In the genomic region with DNA sequence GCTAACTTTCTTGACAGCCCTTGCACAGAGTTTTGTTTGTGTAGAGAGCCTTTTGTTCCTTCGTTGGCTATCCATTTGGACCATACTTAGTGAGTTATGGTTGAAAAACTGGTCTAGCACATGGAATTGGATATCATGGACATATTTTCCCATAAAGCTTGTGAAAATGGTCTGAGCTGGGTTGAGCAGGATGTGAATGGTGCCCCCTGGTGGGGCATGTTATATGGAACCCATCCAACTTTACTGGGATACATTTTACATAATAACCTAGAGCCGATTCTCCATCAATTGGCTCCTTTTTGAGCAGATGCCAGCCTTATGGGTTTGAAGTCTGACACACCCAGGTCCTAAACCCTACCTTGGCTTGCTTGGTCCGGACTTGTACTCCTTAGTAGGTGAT, we compare ENCODE assay signal across 8 mouse cellular contexts. TPM values are rescaled to one million over a fixed set of nuclear protein-coding genes. Genes with fewer than 3 reads are reported as not detected.
DNase-seq lines count a peak whose midpoint lies in the region; ATAC-seq lines count a peak whose summit lies in the region.

No protein-coding gene starts in this region.

- DNase-seq in adrenal gland, adult (ENCODE audit: inconsistent age in 2 of 2, low spot score in 1 of 2) = peak; percentile 53 to 87
- no peak for DNase-seq in adrenal gland, adult 8-10 months
- peak; percentile 82 for DNase-seq in layer of hippocampus, adult 11-12 months (ENCODE audit: low spot score)
- no peak for DNase-seq in layer of hippocampus, postnatal 36 days
- peak; percentile 64 for DNase-seq in NIH3T3 (ENCODE audit: low read depth)
- DNase-seq in heart, postnatal 4 days = peak; percentile 71

- ATAC-seq in megakaryocyte progenitor cell, adult 5-6 weeks (replicated peaks; ENCODE audit: poor library complexity) = peak; percentile 54
- ATAC-seq in monocyte, adult 5-6 weeks (replicated peaks; ENCODE audit: insufficient number of reproducible peaks, low FRiP score, low TSS enrichment, poor library complexity, severe bottlenecking) = no peak

RNA-seq across cellular contexts. Expression of gene Cryzl2, which starts 6.8 kb away (rescaled TPM):
- total RNA-seq in adrenal gland, adult 8-10 months (2022) = 10 to 100 TPM; 46.8 to 92.3 (median 64.6) TPM
- total RNA-seq in layer of hippocampus, postnatal 36 days (2021) = 1 to 10 TPM; 3.8 to 4.1 TPM
- 10 to 100 TPM; 20.1 to 22.8 TPM for total RNA-seq in heart, postnatal 4 days (2021)
- total RNA-seq in megakaryocyte progenitor cell, adult 5-6 weeks (2015) = 27.4 and 29.2 TPM in 2 replicates
- total RNA-seq in megakaryocyte progenitor cell, adult 5-6 weeks (2017) = 12.2 and 18.6 TPM in 2 replicates
- total RNA-seq in monocyte, adult 5-6 weeks (2017) = 1.4 to 6.2 TPM (median 2.8 TPM) in 3 replicates

RNA-seq across cellular contexts. Expression of gene Sec16b, which starts 41.3 kb away (rescaled TPM):
- 1 to 10 TPM; 1.5 to 1.9 (median 1.7) TPM for total RNA-seq in adrenal gland, adult 8-10 months (2022)
- under 1 TPM; 0.15 to 0.27 TPM for total RNA-seq in layer of hippocampus, postnatal 36 days (2021)
- 1 to 10 TPM; 2.3 TPM for total RNA-seq in heart, postnatal 4 days (2021)
- 0.93 and 1.2 TPM in 2 replicates for total RNA-seq in megakaryocyte progenitor cell, adult 5-6 weeks (2015)
- 0.17 and 0.54 TPM in 2 replicates for total RNA-seq in megakaryocyte progenitor cell, adult 5-6 weeks (2017)
- 0.10 to 0.11 TPM in 2 of 3 replicates, not detected in the other for total RNA-seq in monocyte, adult 5-6 weeks (2017)

RNA-seq across cellular contexts. Expression of gene Rasal2, which starts 52.8 kb away (rescaled TPM):
- total RNA-seq in adrenal gland, adult 8-10 months (2022) = 10 to 100 TPM; 15.1 to 25.1 (median 20.3) TPM
- 10 to 100 TPM; 73.6 to 99.1 TPM for total RNA-seq in layer of hippocampus, postnatal 36 days (2021)
- total RNA-seq in heart, postnatal 4 days (2021) = 10 to 100 TPM; 32.6 to 35.7 TPM
- 1.3 and 3.2 TPM in 2 replicates for total RNA-seq in megakaryocyte progenitor cell, adult 5-6 weeks (2015)
- 1.7 and 2.0 TPM in 2 replicates for total RNA-seq in megakaryocyte progenitor cell, adult 5-6 weeks (2017)
- total RNA-seq in monocyte, adult 5-6 weeks (2017) = 0.53 to 2.0 TPM (median 1.0 TPM) in 3 replicates

Comparison
In these comparisons a context has a peak if more than half of its experiments do, and no peak if none do; other contexts are left out.
1. DNase-seq: peak in adrenal gland, adult (2 of 2), layer of hippocampus, adult 11-12 months (single experiment), NIH3T3 (single experiment) and heart, postnatal 4 days (single experiment); none in adrenal gland, adult 8-10 months (single experiment) and layer of hippocampus, postnatal 36 days (0 of 2).